Mouse (Mus musculus): ENCODE measurements at regions not wholly inside any gene's neighbourhood (a gene's known extent, or its start where the extent isn't known, plus 50 kb on each side); places are given as distances from the start of the nearest gene placed in this dataset.
A peak's percentile ranks its signal among the peaks of the same experiment; 100 is the strongest.

DNA sequence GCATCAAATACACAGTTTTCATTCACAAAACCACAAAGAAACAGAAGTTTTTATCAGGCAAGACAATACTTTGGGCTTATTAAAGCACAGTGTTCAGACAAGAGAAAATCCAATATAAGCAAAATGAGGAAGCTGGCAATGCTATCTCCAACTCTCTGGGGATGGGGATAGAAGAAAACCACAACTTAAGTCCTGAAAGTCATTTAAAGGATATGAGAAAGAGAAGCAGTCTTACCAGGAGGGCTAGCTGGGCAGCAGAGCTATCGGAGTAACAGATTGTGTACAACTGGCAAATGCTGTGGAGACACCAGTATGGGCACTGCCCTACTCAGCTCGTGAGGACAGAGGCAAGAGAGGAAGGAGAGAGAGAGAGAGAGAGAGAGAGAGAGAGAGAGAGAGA is 262.9 kb upstream of the Rarb start:
- Histone ChIP-seq H3K27ac (ENCODE audit: low read length) (no peak overlapping the region), H3K4me3 (replicated peaks; ENCODE audit: low read length) (no peak overlapping the region), H3K9ac (ENCODE audit: low read length) (no peak overlapping the region), H3K4me2 (ENCODE audit: low read depth, low read length) (no peak overlapping the region), H3K9me3 (replicated peaks; ENCODE audit: control insufficient read depth, low read length) (no peaks in the 10 kb centered on the region), H3K36me3 (ENCODE audit: control insufficient read depth, insufficient read depth, low read length) (no peaks in the 10 kb centered on the region), H3K4me1 (ENCODE audit: control insufficient read depth, insufficient read depth, low read length) (no peaks in the 10 kb centered on the region), H3K27me3 (ENCODE audit: control insufficient read depth, insufficient read depth, low read length) (no peaks in the 10 kb centered on the region)
- 52% methylated on average over 2 of the region's 2 CpGs for WGBS
- no peak for ATAC-seq (ENCODE audit: insufficient read depth, low FRiP score)

DNA sequence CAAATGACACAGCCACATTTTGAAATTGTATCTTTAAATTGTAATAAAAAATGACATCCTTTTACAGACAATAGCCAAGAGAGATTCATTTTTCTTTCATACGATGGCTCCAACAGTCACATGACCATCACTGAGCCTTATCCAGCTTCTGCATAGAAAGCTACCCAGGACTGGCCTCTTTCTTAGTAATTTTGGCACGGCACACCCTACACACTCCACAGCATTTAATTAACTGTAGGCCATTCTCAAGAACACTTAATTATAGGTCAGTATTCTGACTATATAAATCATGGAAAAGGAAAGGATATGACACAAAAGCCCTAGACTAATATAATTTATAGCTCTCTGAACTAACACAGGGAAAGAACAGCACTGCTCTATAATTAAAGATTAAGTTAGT is 260.6 kb upstream of the Rarb start:
- H3K9ac ChIP-seq (ENCODE audit: low read length): no peak overlapping the region
- no peak overlapping the region for H3K27ac ChIP-seq (ENCODE audit: low read length)
- ATAC-seq (ENCODE audit: insufficient read depth, low FRiP score): no peak; the same call in 1 of the 2 replicates
- H3K27me3 ChIP-seq (ENCODE audit: control insufficient read depth, insufficient read depth, low read length): no peaks in the 10 kb centered on the region
- 45% methylated on average over 2 of the region's 2 CpGs for WGBS
- no peaks in the 10 kb centered on the region for H3K4me1 ChIP-seq (ENCODE audit: control insufficient read depth, insufficient read depth, low read length)
- H3K4me2 ChIP-seq (ENCODE audit: low read depth, low read length): no peak overlapping the region
- H3K4me3 ChIP-seq (replicated peaks; ENCODE audit: low read length): no peak overlapping the region
- H3K36me3 ChIP-seq (ENCODE audit: control insufficient read depth, insufficient read depth, low read length): no peaks in the 10 kb centered on the region
- H3K9me3 ChIP-seq (replicated peaks; ENCODE audit: control insufficient read depth, low read length): no peaks in the 10 kb centered on the region

DNA sequence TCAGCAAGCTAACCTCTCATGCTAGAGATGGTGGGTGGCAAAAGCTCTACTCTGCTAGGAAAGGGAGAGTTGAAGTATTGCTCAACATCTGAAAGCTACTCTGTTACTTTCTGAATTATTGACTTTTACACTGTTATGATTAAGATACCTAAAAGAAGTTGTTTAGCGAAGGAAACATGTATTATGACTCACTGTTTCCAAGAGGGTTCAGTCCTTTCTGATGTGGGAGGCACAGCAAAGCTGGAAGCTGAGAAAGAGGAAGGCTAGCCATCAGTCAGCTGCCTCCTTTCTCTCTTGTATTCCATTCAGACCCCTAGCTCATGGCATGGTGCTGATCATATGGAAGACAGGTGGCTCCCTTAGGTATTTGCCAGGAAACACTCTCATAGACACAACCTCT is 242.4 kb upstream of the Rarb start:
- no peak overlapping the region for H3K4me2 ChIP-seq (ENCODE audit: low read depth, low read length)
- no peak overlapping the region for H3K4me3 ChIP-seq (replicated peaks; ENCODE audit: low read length)
- peaks cover 4% of the 10 kb centered on the region; the same call in 1 of the 2 replicates for H3K4me1 ChIP-seq (ENCODE audit: control insufficient read depth, insufficient read depth, low read length)
- ATAC-seq (ENCODE audit: insufficient read depth, low FRiP score): peak; percentile 71; the same call in 1 of the 2 replicates
- H3K9ac ChIP-seq (ENCODE audit: low read length): no peak overlapping the region
- H3K36me3 ChIP-seq (ENCODE audit: control insufficient read depth, insufficient read depth, low read length): no peaks in the 10 kb centered on the region
- no peaks in the 10 kb centered on the region for H3K9me3 ChIP-seq (replicated peaks; ENCODE audit: control insufficient read depth, low read length)
- no peaks in the 10 kb centered on the region for H3K27me3 ChIP-seq (ENCODE audit: control insufficient read depth, insufficient read depth, low read length)
- H3K27ac ChIP-seq (ENCODE audit: low read length): peak overlapping the region; percentile 6; the same call in 1 of the 2 replicates
- WGBS: 44% methylated on average over 1 of the region's 1 CpGs

DNA sequence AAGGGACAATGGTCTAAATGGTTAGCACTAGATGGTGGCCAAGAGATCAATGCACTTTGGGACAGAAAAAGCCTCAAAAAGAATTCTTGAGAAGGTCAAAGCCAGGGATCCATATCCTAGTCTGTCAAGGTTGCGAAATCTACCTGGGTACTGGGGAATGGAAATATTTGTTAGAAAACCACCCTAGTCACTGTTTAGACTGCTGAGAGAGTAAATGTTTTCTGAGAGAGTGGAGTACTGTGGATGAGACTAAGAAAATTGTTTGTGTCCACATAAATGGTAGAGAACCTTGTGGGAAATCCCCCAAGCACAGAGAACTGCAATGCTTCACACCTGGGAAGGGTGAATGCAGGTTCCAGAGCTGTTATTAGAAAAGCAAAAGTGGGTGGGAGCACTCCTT is 239.5 kb upstream of the Rarb start:
- H3K9me3 ChIP-seq (replicated peaks; ENCODE audit: control insufficient read depth, low read length): no peaks in the 10 kb centered on the region

DNA sequence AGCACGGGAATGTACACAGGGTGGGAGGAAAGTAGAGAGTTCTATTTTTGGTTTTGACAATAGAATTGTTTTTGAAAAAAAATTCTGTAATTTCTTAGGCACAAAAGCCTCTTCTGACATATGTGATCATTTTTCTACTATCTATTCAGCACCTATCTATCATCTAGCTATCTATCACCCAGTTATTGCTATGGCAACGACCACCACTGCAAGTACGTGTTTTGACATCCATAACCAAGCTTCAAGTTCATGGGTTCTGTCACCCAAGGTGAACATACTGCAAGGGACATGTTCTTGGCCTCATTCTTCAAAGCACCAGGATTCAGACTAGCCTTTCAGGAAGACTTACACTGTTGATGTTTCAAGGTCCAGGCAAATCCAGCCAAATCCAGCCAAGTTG is 238.4 kb upstream of the Rarb start:
- no peak overlapping the region for H3K27ac ChIP-seq (ENCODE audit: low read length)
- WGBS: 82% methylated on average over 3 of the region's 3 CpGs
- H3K27me3 ChIP-seq (ENCODE audit: control insufficient read depth, insufficient read depth, low read length): no peaks in the 10 kb centered on the region
- no peaks in the 10 kb centered on the region for H3K9me3 ChIP-seq (replicated peaks; ENCODE audit: control insufficient read depth, low read length)
- no peak overlapping the region for H3K9ac ChIP-seq (ENCODE audit: low read length)
- no peak overlapping the region for H3K4me2 ChIP-seq (ENCODE audit: low read depth, low read length)
- peaks cover 4% of the 10 kb centered on the region; the same call in 1 of the 2 replicates for H3K4me1 ChIP-seq (ENCODE audit: control insufficient read depth, insufficient read depth, low read length)
- no peak overlapping the region for H3K4me3 ChIP-seq (replicated peaks; ENCODE audit: low read length)
- ATAC-seq (ENCODE audit: insufficient read depth, low FRiP score): no peak
- no peaks in the 10 kb centered on the region for H3K36me3 ChIP-seq (ENCODE audit: control insufficient read depth, insufficient read depth, low read length)

More for the DNA sequence above, 239.5 kb upstream of the Rarb start:
- Histone ChIP-seq H3K4me1 (ENCODE audit: control insufficient read depth, insufficient read depth, low read length) (peaks cover 4% of the 10 kb centered on the region; the same call in 1 of the 2 replicates), H3K9ac (ENCODE audit: low read length) (no peak overlapping the region), H3K27ac (ENCODE audit: low read length) (no peak overlapping the region), H3K36me3 (ENCODE audit: control insufficient read depth, insufficient read depth, low read length) (no peaks in the 10 kb centered on the region), H3K4me2 (ENCODE audit: low read depth, low read length) (no peak overlapping the region), H3K27me3 (ENCODE audit: control insufficient read depth, insufficient read depth, low read length) (no peaks in the 10 kb centered on the region), H3K4me3 (replicated peaks; ENCODE audit: low read length) (no peak overlapping the region)
- 89% methylated on average over 1 of the region's 1 CpGs for WGBS
- no peak for ATAC-seq (ENCODE audit: insufficient read depth, low FRiP score)

DNA sequence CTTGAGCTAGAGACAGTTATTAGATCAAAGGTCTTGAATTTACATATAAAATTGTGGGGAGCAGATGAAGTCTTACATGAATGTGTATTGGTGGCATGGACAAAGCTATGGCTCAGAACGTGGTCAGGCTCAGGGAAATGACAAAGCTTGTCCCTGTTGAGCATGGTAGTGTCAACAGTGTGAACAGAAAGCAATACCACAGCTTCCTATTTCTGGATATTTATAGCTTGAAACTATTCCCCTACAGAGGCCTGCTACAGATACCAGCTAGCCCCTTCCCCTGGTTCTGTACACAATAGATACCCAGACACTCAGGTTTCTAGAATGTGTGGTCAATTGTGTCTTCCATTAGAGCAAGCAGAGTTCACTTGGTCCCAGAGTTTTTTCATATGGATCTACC is 236.8 kb upstream of the Rarb start:
- 54% methylated on average over 1 of the region's 1 CpGs for WGBS
- no peak overlapping the region for H3K4me2 ChIP-seq (ENCODE audit: low read depth, low read length)

DNA sequence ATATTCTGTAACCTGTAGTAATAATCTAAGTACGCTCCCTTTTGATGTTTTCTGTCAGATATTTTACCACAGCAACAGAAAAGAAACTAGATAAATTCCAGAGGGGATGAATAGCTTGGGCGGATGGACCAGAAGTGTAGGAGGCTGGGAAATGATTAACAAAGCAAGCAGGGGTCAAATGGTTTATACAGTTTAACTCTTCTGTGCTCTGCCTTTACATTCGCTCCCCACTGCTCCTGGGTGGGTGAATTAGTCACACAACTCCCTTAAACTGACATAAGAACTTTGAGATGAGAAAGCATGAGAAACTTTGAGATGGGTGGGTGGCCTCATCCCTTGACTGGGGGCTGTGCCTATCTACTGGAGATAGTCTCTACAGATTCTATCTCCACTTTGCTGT is 235.4 kb upstream of the Rarb start:
- H3K4me3 ChIP-seq (replicated peaks; ENCODE audit: low read length): no peak overlapping the region
- no peaks in the 10 kb centered on the region for H3K36me3 ChIP-seq (ENCODE audit: control insufficient read depth, insufficient read depth, low read length)
- 51% methylated on average over 3 of the region's 3 CpGs for WGBS
- H3K27ac ChIP-seq (ENCODE audit: low read length): no peak overlapping the region
- H3K9ac ChIP-seq (ENCODE audit: low read length): no peak overlapping the region
- ATAC-seq (ENCODE audit: insufficient read depth, low FRiP score): no peak
- no peaks in the 10 kb centered on the region for H3K9me3 ChIP-seq (replicated peaks; ENCODE audit: control insufficient read depth, low read length)
- no peaks in the 10 kb centered on the region for H3K4me1 ChIP-seq (ENCODE audit: control insufficient read depth, insufficient read depth, low read length)
- H3K4me2 ChIP-seq (ENCODE audit: low read depth, low read length): no peak overlapping the region
- H3K27me3 ChIP-seq (ENCODE audit: control insufficient read depth, insufficient read depth, low read length): no peaks in the 10 kb centered on the region

More for the DNA sequence above, 236.8 kb upstream of the Rarb start:
- Histone ChIP-seq H3K4me1 (ENCODE audit: control insufficient read depth, insufficient read depth, low read length) (no peaks in the 10 kb centered on the region), H3K27me3 (ENCODE audit: control insufficient read depth, insufficient read depth, low read length) (no peaks in the 10 kb centered on the region), H3K27ac (ENCODE audit: low read length) (no peak overlapping the region), H3K9ac (ENCODE audit: low read length) (no peak overlapping the region), H3K9me3 (replicated peaks; ENCODE audit: control insufficient read depth, low read length) (no peaks in the 10 kb centered on the region), H3K36me3 (ENCODE audit: control insufficient read depth, insufficient read depth, low read length) (no peaks in the 10 kb centered on the region), H3K4me3 (replicated peaks; ENCODE audit: low read length) (no peak overlapping the region)
- ATAC-seq (ENCODE audit: insufficient read depth, low FRiP score): no peak

DNA sequence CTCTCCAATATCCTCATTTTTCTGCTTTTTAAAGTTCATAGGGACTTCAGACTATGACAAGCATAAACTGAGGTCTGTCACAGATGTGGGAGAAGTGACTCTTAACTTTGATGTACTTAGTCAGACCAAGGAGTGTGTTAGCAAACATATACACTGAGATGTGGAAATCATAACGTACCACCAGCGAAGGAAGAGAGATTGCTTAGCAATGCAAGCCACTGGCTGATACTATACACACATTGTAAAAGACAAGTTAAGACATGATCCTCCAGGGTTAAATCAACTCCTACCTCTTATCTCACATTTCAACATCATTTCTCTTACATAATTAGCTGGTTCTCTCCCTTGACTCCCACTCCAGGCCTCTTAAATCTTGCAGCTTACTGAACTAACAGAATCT is 227.9 kb upstream of the Rarb start:
- no peak overlapping the region for H3K9ac ChIP-seq (ENCODE audit: low read length)
- no peaks in the 10 kb centered on the region for H3K9me3 ChIP-seq (replicated peaks; ENCODE audit: control insufficient read depth, low read length)
- no peaks in the 10 kb centered on the region for H3K36me3 ChIP-seq (ENCODE audit: control insufficient read depth, insufficient read depth, low read length)
- ATAC-seq (ENCODE audit: insufficient read depth, low FRiP score): no peak
- H3K27me3 ChIP-seq (ENCODE audit: control insufficient read depth, insufficient read depth, low read length): no peaks in the 10 kb centered on the region
- 50% methylated on average over 2 of the region's 2 CpGs for WGBS
- no peaks in the 10 kb centered on the region for H3K4me1 ChIP-seq (ENCODE audit: control insufficient read depth, insufficient read depth, low read length)
- no peak overlapping the region for H3K4me2 ChIP-seq (ENCODE audit: low read depth, low read length)
- H3K4me3 ChIP-seq (replicated peaks; ENCODE audit: low read length): no peak overlapping the region
- H3K27ac ChIP-seq (ENCODE audit: low read length): no peak overlapping the region

DNA sequence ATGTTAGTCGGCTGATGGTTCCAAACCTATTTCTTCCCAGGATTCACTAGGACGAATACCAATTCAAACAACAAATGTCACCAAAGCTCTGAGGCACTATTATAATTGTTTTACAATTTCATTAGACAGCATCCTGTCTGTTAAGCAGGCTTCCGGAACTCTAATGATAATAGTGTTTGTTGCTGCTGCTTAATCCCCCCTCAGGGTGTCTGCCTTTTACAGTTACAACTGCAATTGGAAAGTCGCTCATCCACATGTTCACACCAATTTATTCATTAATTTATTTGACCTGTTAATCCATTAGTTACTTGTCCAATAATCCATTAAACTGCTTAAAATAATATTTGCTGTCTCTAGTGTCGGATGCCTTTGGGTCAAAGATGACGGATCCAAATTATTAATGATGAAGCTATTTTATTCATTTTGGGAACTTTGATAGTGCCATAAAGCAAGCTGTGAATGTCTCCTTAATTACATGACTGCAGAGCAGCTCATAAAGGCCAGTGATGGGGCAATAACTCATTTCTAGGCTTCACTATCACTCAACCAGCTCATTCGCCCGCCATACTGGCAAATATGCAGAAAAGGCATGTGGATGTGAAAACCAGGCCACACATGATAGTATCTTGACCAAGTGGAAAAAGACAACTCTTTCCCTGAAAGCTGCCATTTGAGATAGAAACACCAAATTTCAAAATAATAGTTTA is 226.6 kb upstream of the Rarb start:
- Histone ChIP-seq H3K9ac (ENCODE audit: low read length) (no peak overlapping the region), H3K4me2 (ENCODE audit: low read depth, low read length) (no peak overlapping the region), H3K36me3 (ENCODE audit: control insufficient read depth, insufficient read depth, low read length) (no peaks in the 10 kb centered on the region), H3K27ac (ENCODE audit: low read length) (no peak overlapping the region), H3K4me3 (replicated peaks; ENCODE audit: low read length) (no peak overlapping the region), H3K27me3 (ENCODE audit: control insufficient read depth, insufficient read depth, low read length) (no peaks in the 10 kb centered on the region), H3K4me1 (ENCODE audit: control insufficient read depth, insufficient read depth, low read length) (no peaks in the 10 kb centered on the region), H3K9me3 (replicated peaks; ENCODE audit: control insufficient read depth, low read length) (no peaks in the 10 kb centered on the region)
- WGBS: 86% methylated on average over 8 of the region's 8 CpGs
- ATAC-seq (ENCODE audit: insufficient read depth, low FRiP score): no peak

Data from stomach, embryonic 16.5 days (tissue).